Comparison of ENCODE assay signal across 7 mouse cellular contexts in genomic region chr13:74316386-74316785, GRCm38 (mm10). TPM values are rescaled to one million over a fixed set of nuclear protein-coding genes. Genes with fewer than 3 reads are reported as not detected.
DNase-seq lines count a peak whose midpoint lies in the region; ATAC-seq and TF ChIP-seq lines count a peak whose summit lies in the region.

No protein-coding gene starts in this region.

- H3K27ac ChIP-seq in embryonic fibroblast, embryonic 13.5 days (ENCODE audit: insufficient read depth, low read length), result no peak overlapping the region
- H3K27ac ChIP-seq in limb, embryonic 12.5 days, result no peak overlapping the region
- H3K27ac ChIP-seq in stomach, embryonic 15.5 days, result no peak overlapping the region

- DNase-seq in embryo, embryonic 11 days, result no peak
- no peak for DNase-seq in layer of hippocampus, postnatal 10 days (ENCODE audit: low spot score in 2 of 2)

- peak overlapping the region; percentile 98 for H3K4me3 ChIP-seq in megakaryocyte, embryonic 14.5 days (replicated peaks)
- H3K4me3 ChIP-seq in embryonic fibroblast, embryonic 13.5 days (ENCODE audit: insufficient read depth, low read length), result peak overlapping the region; percentile 81
- peak overlapping the region; percentile 91 for H3K4me3 ChIP-seq in limb, embryonic 12.5 days (replicated peaks)
- peak overlapping the region; percentile 74 for H3K4me3 ChIP-seq in stomach, embryonic 15.5 days (replicated peaks)

- WGBS in limb, embryonic 12.5 days, result 25% methylated on average over 4 of the region's 4 CpGs
- 14% methylated on average over 4 of the region's 4 CpGs for WGBS in stomach, embryonic 15.5 days

- H3K9ac ChIP-seq in limb, embryonic 12.5 days (replicated peaks), result peak overlapping the region; percentile 81
- H3K9ac ChIP-seq in stomach, embryonic 15.5 days, result peak overlapping the region; percentile 70; the same call in 1 of the 2 replicates

- no peak for ATAC-seq in megakaryocyte, adult 5-6 weeks (ENCODE audit: poor library complexity, severe bottlenecking)
- no peak for ATAC-seq in limb, embryonic 12.5 days (ENCODE audit: insufficient number of reproducible peaks, insufficient read depth, low FRiP score, low TSS enrichment, low read depth)
- ATAC-seq in stomach, embryonic 15.5 days (ENCODE audit: insufficient read depth, low FRiP score, low read depth), result no peak

- peaks cover 35% of the 10 kb centered on the region for H3K4me1 ChIP-seq in megakaryocyte, embryonic 14.5 days
- no peaks in the 10 kb centered on the region for H3K4me1 ChIP-seq in embryonic fibroblast, embryonic 13.5 days (ENCODE audit: control insufficient read depth, insufficient read depth, low read length)
- peaks cover 12% of the 10 kb centered on the region for H3K4me1 ChIP-seq in limb, embryonic 12.5 days (replicated peaks)
- peaks cover 11% of the 10 kb centered on the region; the same call in 1 of the 2 replicates for H3K4me1 ChIP-seq in stomach, embryonic 15.5 days

- no peak for TF ChIP-seq POLR2A in embryonic fibroblast, embryonic 13.5 days (IDR thresholded peaks at IDR 0.05; ENCODE audit: low read depth, low read length)

- H3K9me3 ChIP-seq in megakaryocyte, embryonic 14.5 days, result no peaks in the 10 kb centered on the region
- H3K9me3 ChIP-seq in limb, embryonic 12.5 days, result no peaks in the 10 kb centered on the region
- no peaks in the 10 kb centered on the region for H3K9me3 ChIP-seq in stomach, embryonic 15.5 days

- no peak for TF ChIP-seq CTCF in embryonic fibroblast, embryonic 13.5 days (IDR thresholded peaks at IDR 0.05; ENCODE audit: borderline replicate concordance, insufficient read depth, low read length)

- peaks cover 61% of the 10 kb centered on the region for H3K36me3 ChIP-seq in megakaryocyte, embryonic 14.5 days (replicated peaks; ENCODE audit: low read length)
- peaks cover 25% of the 10 kb centered on the region for H3K36me3 ChIP-seq in limb, embryonic 12.5 days
- peaks cover 11% of the 10 kb centered on the region for H3K36me3 ChIP-seq in stomach, embryonic 15.5 days

- H3K27me3 ChIP-seq in megakaryocyte, embryonic 14.5 days (replicated peaks), result no peaks in the 10 kb centered on the region
- no peaks in the 10 kb centered on the region for H3K27me3 ChIP-seq in limb, embryonic 12.5 days
- H3K27me3 ChIP-seq in stomach, embryonic 15.5 days (replicated peaks), result no peaks in the 10 kb centered on the region

- peak overlapping the region; percentile 80 for H3K4me2 ChIP-seq in limb, embryonic 12.5 days
- peak overlapping the region; percentile 71 for H3K4me2 ChIP-seq in stomach, embryonic 15.5 days

RNA-seq across cellular contexts. Expression of gene Pdcd6, which starts 1.0 kb away (rescaled TPM):
- 41.2 and 72.5 TPM in 2 replicates for polyA plus RNA-seq in megakaryocyte, embryonic 14.5 days (2012; ENCODE audit: insufficient read depth, low replicate concordance)
- total RNA-seq in megakaryocyte, adult 5-6 weeks (2015), result 135 and 141 TPM in 2 replicates
- 92.4 and 99.5 TPM in 2 replicates for total RNA-seq in megakaryocyte, adult 5-6 weeks (2017)
- polyA plus RNA-seq in embryonic fibroblast, embryonic 13.5 days (2011; ENCODE audit: insufficient read length, low read depth, missing spikeins), result 121 and 123 TPM in 2 replicates
- polyA plus RNA-seq in limb, embryonic 12.5 days (2016; fragmentation: Nextera tagmentation; extraction: Ambion mirVana), result 130 and 139 TPM in 2 replicates
- 150 and 153 TPM in 2 replicates for polyA plus RNA-seq in stomach, embryonic 15.5 days (2015; fragmentation: Nextera tagmentation; extraction: Ambion mirVana)
- total RNA-seq in layer of hippocampus, postnatal 10 days (2021), result 10 to 100 TPM; 70.2 to 74.4 TPM

RNA-seq across cellular contexts. Expression of gene Ahrr, which starts 24.3 kb away (rescaled TPM):
- polyA plus RNA-seq in megakaryocyte, embryonic 14.5 days (2012; ENCODE audit: insufficient read depth, low replicate concordance), result 0.16 TPM in 1 of 2 replicates, not detected in the other
- 0.29 and 1.3 TPM in 2 replicates for total RNA-seq in megakaryocyte, adult 5-6 weeks (2015)
- 1.1 TPM in 2 replicates for total RNA-seq in megakaryocyte, adult 5-6 weeks (2017)
- polyA plus RNA-seq in embryonic fibroblast, embryonic 13.5 days (2011; ENCODE audit: insufficient read length, low read depth, missing spikeins), result 15.7 and 18.5 TPM in 2 replicates
- 1.3 and 1.6 TPM in 2 replicates for polyA plus RNA-seq in limb, embryonic 12.5 days (2016; fragmentation: Nextera tagmentation; extraction: Ambion mirVana)
- 0.50 and 0.52 TPM in 2 replicates for polyA plus RNA-seq in stomach, embryonic 15.5 days (2015; fragmentation: Nextera tagmentation; extraction: Ambion mirVana)
- 1 to 10 TPM; 1.6 TPM for total RNA-seq in layer of hippocampus, postnatal 10 days (2021)

RNA-seq across cellular contexts. Expression of gene Sdha, which starts 33.7 kb away (rescaled TPM):
- 1.7 and 11.3 TPM in 2 replicates for polyA plus RNA-seq in megakaryocyte, embryonic 14.5 days (2012; ENCODE audit: insufficient read depth, low replicate concordance)
- total RNA-seq in megakaryocyte, adult 5-6 weeks (2015), result 141 and 145 TPM in 2 replicates
- total RNA-seq in megakaryocyte, adult 5-6 weeks (2017), result 165 and 179 TPM in 2 replicates
- polyA plus RNA-seq in embryonic fibroblast, embryonic 13.5 days (2011; ENCODE audit: insufficient read length, low read depth, missing spikeins), result 224 and 225 TPM in 2 replicates
- 235 and 236 TPM in 2 replicates for polyA plus RNA-seq in limb, embryonic 12.5 days (2016; fragmentation: Nextera tagmentation; extraction: Ambion mirVana)
- polyA plus RNA-seq in stomach, embryonic 15.5 days (2015; fragmentation: Nextera tagmentation; extraction: Ambion mirVana), result 256 and 275 TPM in 2 replicates
- total RNA-seq in layer of hippocampus, postnatal 10 days (2021), result 100 to 1,000 TPM; 228 to 239 TPM

RNA-seq across cellular contexts. Expression of gene Ccdc127, which starts 33.7 kb away (rescaled TPM):
- polyA plus RNA-seq in megakaryocyte, embryonic 14.5 days (2012; ENCODE audit: insufficient read depth, low replicate concordance), result 0.39 and 0.74 TPM in 2 replicates
- 18.8 and 26.5 TPM in 2 replicates for total RNA-seq in megakaryocyte, adult 5-6 weeks (2015)
- total RNA-seq in megakaryocyte, adult 5-6 weeks (2017), result 30.9 and 54.1 TPM in 2 replicates
- 62.2 and 70.0 TPM in 2 replicates for polyA plus RNA-seq in embryonic fibroblast, embryonic 13.5 days (2011; ENCODE audit: insufficient read length, low read depth, missing spikeins)
- 61.5 and 67.4 TPM in 2 replicates for polyA plus RNA-seq in limb, embryonic 12.5 days (2016; fragmentation: Nextera tagmentation; extraction: Ambion mirVana)
- polyA plus RNA-seq in stomach, embryonic 15.5 days (2015; fragmentation: Nextera tagmentation; extraction: Ambion mirVana), result 55.6 and 57.0 TPM in 2 replicates
- total RNA-seq in layer of hippocampus, postnatal 10 days (2021), result 10 to 100 TPM; 63.9 to 66.1 TPM

RNA-seq across cellular contexts. Expression of gene Lrrc14b, which starts 47.4 kb away (rescaled TPM):
- polyA plus RNA-seq in megakaryocyte, embryonic 14.5 days (2012; ENCODE audit: insufficient read depth, low replicate concordance), result not detected in 2 replicates
- not detected in 2 replicates for total RNA-seq in megakaryocyte, adult 5-6 weeks (2015)
- not detected in 2 replicates for total RNA-seq in megakaryocyte, adult 5-6 weeks (2017)
- polyA plus RNA-seq in embryonic fibroblast, embryonic 13.5 days (2011; ENCODE audit: insufficient read length, low read depth, missing spikeins), result not detected in 2 replicates
- polyA plus RNA-seq in limb, embryonic 12.5 days (2016; fragmentation: Nextera tagmentation; extraction: Ambion mirVana), result not detected in 2 replicates
- polyA plus RNA-seq in stomach, embryonic 15.5 days (2015; fragmentation: Nextera tagmentation; extraction: Ambion mirVana), result not detected in 2 replicates
- total RNA-seq in layer of hippocampus, postnatal 10 days (2021), result not detected

Comparison
In these comparisons a context has a peak if more than half of its experiments do, and no peak if none do; other contexts are left out.
1. RNA of gene Sdha, which starts 33.7 kb away (polyA plus RNA-seq): 256 to 275 TPM in stomach, embryonic 15.5 days, 235 to 236 TPM in limb, embryonic 12.5 days and 224 to 225 TPM in embryonic fibroblast, embryonic 13.5 days; 1.7 to 11.3 TPM in megakaryocyte, embryonic 14.5 days; every median in the first group is over 10 times any median in the second.
2. Peak in every context shown above with its lines, with median percentiles within 50 percentile points of each other: H3K4me3 ChIP-seq.